Mouse (Mus musculus): ENCODE results near the gene Cby1. TPM values are rescaled to one million over a fixed set of nuclear protein-coding genes. Genes with fewer than 3 reads are reported as not detected.

Cby1 gene
- polyA plus RNA-seq (2015; fragmentation: Nextera tagmentation; extraction: Ambion mirVana), result 91.4 and 94.3 TPM in 2 replicates

GRCm38 (mm10) chr15:79658531-79659375, at the start of gene Cby1, which contains the start of gene Fam227a:
TSS of gene Cby1 (plus strand) at chr15:79659199.
TSS of gene Fam227a (minus strand) at chr15:79658956.
- WGBS, result under 1% methylated on average over 55 of the region's 55 CpGs
- peak; percentile 91 for ATAC-seq (ENCODE audit: low FRiP score, low read depth)
- Histone ChIP-seq H3K36me3 (peaks cover 21% of the 10 kb centered on the region), H3K9me3 (no peaks in the 10 kb centered on the region), H3K4me3 (peak within 1 kb of the TSS; percentile 77), H3K4me1 (replicated peaks) (peaks cover 17% of the 10 kb centered on the region), H3K27ac (replicated peaks) (peak within 1 kb of the TSS; percentile 98), H3K9ac (peak within 1 kb of the TSS; percentile 73), H3K27me3 (no peaks in the 10 kb centered on the region), H3K4me2 (peak within 1 kb of the TSS; percentile 85)

GRCm38 (mm10) chr15:79609226-79609625, 49.8 kb upstream of the Cby1 start:
- no peak overlapping the region for H3K9ac ChIP-seq
- 100% methylated on average over 2 of the region's 2 CpGs for WGBS
- ATAC-seq (ENCODE audit: low FRiP score, low read depth), result no peak

GRCm38 (mm10) chr15:79615501-79615900, 43.5 kb upstream of the Cby1 start:
- Histone ChIP-seq H3K4me3 (no peak overlapping the region), H3K4me2 (no peak overlapping the region), H3K9ac (no peak overlapping the region), H3K4me1 (replicated peaks) (no peaks in the 10 kb centered on the region), H3K27ac (replicated peaks) (no peak overlapping the region), H3K9me3 (no peaks in the 10 kb centered on the region), H3K36me3 (peaks cover 50% of the 10 kb centered on the region), H3K27me3 (no peaks in the 10 kb centered on the region)
- 86% methylated on average over 7 of the region's 7 CpGs for WGBS
- no peak for ATAC-seq (ENCODE audit: low FRiP score, low read depth)

More at GRCm38 (mm10) chr15:79609226-79609625, 49.8 kb upstream of the Cby1 start:
- Histone ChIP-seq H3K4me1 (replicated peaks) (peaks cover 8% of the 10 kb centered on the region), H3K9me3 (no peaks in the 10 kb centered on the region), H3K4me3 (no peak overlapping the region), H3K27ac (replicated peaks) (no peak overlapping the region), H3K27me3 (no peaks in the 10 kb centered on the region), H3K4me2 (no peak overlapping the region), H3K36me3 (peaks cover 25% of the 10 kb centered on the region)

- Histone ChIP-seq H3K9ac (no peak overlapping the region), H3K4me2 (no peak overlapping the region), H3K36me3 (peaks cover 55% of the 10 kb centered on the region), H3K4me3 (no peak overlapping the region), H3K27me3 (no peaks in the 10 kb centered on the region), H3K9me3 (no peaks in the 10 kb centered on the region), H3K4me1 (replicated peaks) (no peaks in the 10 kb centered on the region), H3K27ac (replicated peaks) (no peak overlapping the region)
- ATAC-seq (ENCODE audit: low FRiP score, low read depth), result no peak
- 88% methylated on average over 5 of the region's 5 CpGs for WGBS
Observed at GRCm38 (mm10) chr15:79616729-79617128, 42.3 kb upstream of the Cby1 start.

- Histone ChIP-seq H3K4me2 (no peak overlapping the region), H3K4me3 (no peak overlapping the region), H3K36me3 (peaks cover 58% of the 10 kb centered on the region), H3K27ac (replicated peaks) (no peak overlapping the region), H3K9me3 (no peaks in the 10 kb centered on the region), H3K4me1 (replicated peaks) (no peaks in the 10 kb centered on the region), H3K9ac (no peak overlapping the region), H3K27me3 (no peaks in the 10 kb centered on the region)
- WGBS, result 82% methylated on average over 11 of the region's 11 CpGs
- ATAC-seq (ENCODE audit: low FRiP score, low read depth), result no peak
Observed at GRCm38 (mm10) chr15:79617135-79617534, 41.9 kb upstream of the Cby1 start.

- no peak overlapping the region for H3K27ac ChIP-seq (replicated peaks)
- no peak overlapping the region for H3K4me3 ChIP-seq
- no peaks in the 10 kb centered on the region for H3K9me3 ChIP-seq
- no peaks in the 10 kb centered on the region for H3K27me3 ChIP-seq
- H3K4me1 ChIP-seq (replicated peaks), result no peaks in the 10 kb centered on the region
- no peak for ATAC-seq (ENCODE audit: low FRiP score, low read depth)
- WGBS, result 82% methylated on average over 7 of the region's 7 CpGs
- H3K9ac ChIP-seq, result no peak overlapping the region
- peaks cover 62% of the 10 kb centered on the region for H3K36me3 ChIP-seq
- H3K4me2 ChIP-seq, result no peak overlapping the region
Observed at GRCm38 (mm10) chr15:79618456-79618855, 40.5 kb upstream of the Cby1 start.

- H3K27ac ChIP-seq (replicated peaks), result no peak overlapping the region
- no peaks in the 10 kb centered on the region for H3K4me1 ChIP-seq (replicated peaks)
- no peaks in the 10 kb centered on the region for H3K9me3 ChIP-seq
- H3K4me2 ChIP-seq, result no peak overlapping the region
- WGBS, result 88% methylated on average over 11 of the region's 11 CpGs
- H3K9ac ChIP-seq, result no peak overlapping the region
- ATAC-seq (ENCODE audit: low FRiP score, low read depth), result no peak
- no peaks in the 10 kb centered on the region for H3K27me3 ChIP-seq
- no peak overlapping the region for H3K4me3 ChIP-seq
- peaks cover 65% of the 10 kb centered on the region for H3K36me3 ChIP-seq
Observed at GRCm38 (mm10) chr15:79619770-79620414, 39.1 kb upstream of the Cby1 start.

- Histone ChIP-seq H3K9me3 (no peaks in the 10 kb centered on the region), H3K36me3 (peaks cover 78% of the 10 kb centered on the region), H3K9ac (no peak overlapping the region), H3K4me1 (replicated peaks) (no peaks in the 10 kb centered on the region), H3K27ac (replicated peaks) (no peak overlapping the region), H3K4me3 (no peak overlapping the region), H3K27me3 (no peaks in the 10 kb centered on the region), H3K4me2 (no peak overlapping the region)
- WGBS, result 84% methylated on average over 2 of the region's 2 CpGs
- no peak for ATAC-seq (ENCODE audit: low FRiP score, low read depth)
Observed at GRCm38 (mm10) chr15:79630471-79630870, 28.5 kb upstream of the Cby1 start.

- H3K9ac ChIP-seq, result no peak overlapping the region
- WGBS, result 81% methylated on average over 11 of the region's 12 CpGs
- H3K36me3 ChIP-seq, result peaks cover 53% of the 10 kb centered on the region
- H3K4me2 ChIP-seq, result no peak overlapping the region
- H3K4me1 ChIP-seq (replicated peaks), result no peaks in the 10 kb centered on the region
- no peaks in the 10 kb centered on the region for H3K9me3 ChIP-seq
- H3K27me3 ChIP-seq, result no peaks in the 10 kb centered on the region
- no peak overlapping the region for H3K4me3 ChIP-seq
- no peak overlapping the region for H3K27ac ChIP-seq (replicated peaks)
- no peak for ATAC-seq (ENCODE audit: low FRiP score, low read depth)
Observed at GRCm38 (mm10) chr15:79641135-79641817, 17.7 kb upstream of the Cby1 start.

- H3K27ac ChIP-seq (replicated peaks), result no peak overlapping the region
- no peaks in the 10 kb centered on the region for H3K27me3 ChIP-seq
- H3K36me3 ChIP-seq, result peaks cover 52% of the 10 kb centered on the region
- no peak overlapping the region for H3K4me3 ChIP-seq
- no peaks in the 10 kb centered on the region for H3K4me1 ChIP-seq (replicated peaks)
- 90% methylated on average over 2 of the region's 2 CpGs for WGBS
- H3K4me2 ChIP-seq, result no peak overlapping the region
- no peak for ATAC-seq (ENCODE audit: low FRiP score, low read depth)
- H3K9ac ChIP-seq, result no peak overlapping the region
- H3K9me3 ChIP-seq, result no peaks in the 10 kb centered on the region
Observed at GRCm38 (mm10) chr15:79645483-79645882, 13.5 kb upstream of the Cby1 start.

GRCm38 (mm10) chr15:79648130-79648529, 10.9 kb upstream of the Cby1 start:
- Histone ChIP-seq H3K36me3 (peaks cover 40% of the 10 kb centered on the region; the same call in 1 of the 2 replicates), H3K9me3 (no peaks in the 10 kb centered on the region), H3K4me2 (no peak overlapping the region), H3K9ac (no peak overlapping the region), H3K4me3 (no peak overlapping the region), H3K4me1 (replicated peaks) (no peaks in the 10 kb centered on the region), H3K27me3 (no peaks in the 10 kb centered on the region), H3K27ac (replicated peaks) (no peak overlapping the region)
- no peak for ATAC-seq (ENCODE audit: low FRiP score, low read depth)
- 93% methylated on average over 12 of the region's 12 CpGs for WGBS

GRCm38 (mm10) chr15:79650569-79650968, 8.4 kb upstream of the Cby1 start:
- Histone ChIP-seq H3K27me3 (no peaks in the 10 kb centered on the region), H3K27ac (replicated peaks) (no peak overlapping the region), H3K9me3 (no peaks in the 10 kb centered on the region), H3K9ac (no peak overlapping the region), H3K4me1 (replicated peaks) (no peaks in the 10 kb centered on the region), H3K36me3 (0 out of 2 replicates have a peak, but pooled peaks cover 29% of the 10 kb centered on the region), H3K4me2 (no peak overlapping the region), H3K4me3 (no peak overlapping the region)
- no peak for ATAC-seq (ENCODE audit: low FRiP score, low read depth)

Measured in hindbrain, embryonic 15.5 days (tissue).